Mouse (Mus musculus): Measurements from ENCODE around the gene Plpp7. TPM values are rescaled to one million over a fixed set of nuclear protein-coding genes. Genes with fewer than 3 reads are reported as not detected.
A peak's percentile ranks its signal among the peaks of the same experiment; 100 is the strongest.

Plpp7 gene
- polyA plus RNA-seq, 1 experiment, result 2.6 TPM

DNA sequence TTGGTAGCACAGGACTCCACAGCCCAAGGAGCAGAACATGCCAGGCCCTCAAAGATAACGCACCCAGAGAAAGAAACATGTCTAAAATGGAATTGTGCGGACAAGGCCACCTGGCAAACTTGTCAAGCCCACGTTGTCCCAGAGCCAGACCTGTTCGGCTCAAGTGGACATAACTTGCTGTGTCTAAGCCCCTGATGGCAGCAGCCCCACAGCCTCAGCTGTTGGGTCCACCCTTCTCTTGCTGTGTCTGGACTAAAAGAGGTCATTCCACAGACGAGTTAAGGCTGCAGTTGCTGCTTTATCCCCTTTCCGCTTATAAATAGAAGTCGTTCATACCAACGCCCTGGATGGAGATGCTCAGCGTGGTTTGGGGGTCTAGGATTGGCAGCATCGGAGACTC lies 38.8 kb upstream of the Plpp7 start:
- H3K27ac ChIP-seq (ENCODE audit: insufficient read depth, low read length), result peak overlapping the region; percentile 93
- DNase-seq (ENCODE audit: low read depth in 1 of 2, low spot score in 2 of 2), result no peak
- peaks cover 9% of the 10 kb centered on the region for H3K36me3 ChIP-seq (ENCODE audit: control insufficient read depth, insufficient read depth, low read length)
- 91% methylated on average over 10 of the region's 10 CpGs for WGBS
- peaks cover 20% of the 10 kb centered on the region; the same call in 1 of the 2 replicates for H3K4me1 ChIP-seq (ENCODE audit: control insufficient read depth, insufficient read depth, insufficient read length)
- TF ChIP-seq CTCF (IDR thresholded peaks at IDR 0.05; ENCODE audit: extremely low read depth, insufficient read depth, insufficient read length, insufficient replicate concordance) (no peak), POLR2A (IDR thresholded peaks at IDR 0.05; ENCODE audit: low read depth, low read length) (no peak)
- no peaks in the 10 kb centered on the region for H3K27me3 ChIP-seq (ENCODE audit: control insufficient read depth, insufficient read depth, low read length)
- no peak overlapping the region for H3K4me3 ChIP-seq (ENCODE audit: extremely low read depth, insufficient read depth, insufficient read length)

DNA sequence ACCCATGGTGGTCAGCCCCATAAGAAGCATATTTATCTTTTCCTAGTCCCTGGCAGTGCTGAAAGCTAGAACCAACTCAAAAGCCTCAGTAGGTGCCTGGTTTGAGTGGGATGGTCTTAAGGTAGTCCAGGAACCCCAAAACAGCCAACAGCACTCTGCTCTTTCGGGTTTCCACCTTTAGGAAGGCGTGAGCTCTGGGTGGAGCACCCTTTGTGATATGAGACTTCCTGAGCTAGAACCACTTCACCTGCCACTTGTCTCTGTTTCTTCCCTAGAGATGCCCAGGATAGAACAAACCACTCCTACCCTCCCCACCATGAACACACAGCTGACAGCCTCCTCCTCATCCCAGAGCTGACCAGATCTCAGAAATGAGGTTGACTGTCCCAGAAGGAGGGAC lies 38.0 kb upstream of the Plpp7 start:
- WGBS, result 33% methylated on average over 2 of the region's 2 CpGs

GRCm38 (mm10) chr2:32057794-32058193 lies 37.5 kb upstream of the Plpp7 start:
- Histone ChIP-seq H3K27me3 (ENCODE audit: control insufficient read depth, insufficient read depth, low read length) (no peaks in the 10 kb centered on the region), H3K4me3 (ENCODE audit: extremely low read depth, insufficient read depth, insufficient read length) (no peak overlapping the region), H3K4me1 (ENCODE audit: control insufficient read depth, insufficient read depth, insufficient read length) (peaks cover 25% of the 10 kb centered on the region; the same call in 1 of the 2 replicates), H3K27ac (ENCODE audit: insufficient read depth, low read length) (peak overlapping the region; percentile 84), H3K36me3 (ENCODE audit: control insufficient read depth, insufficient read depth, low read length) (peaks cover 2% of the 10 kb centered on the region; the same call in 1 of the 2 replicates)
- WGBS, result 80% methylated on average over 4 of the region's 4 CpGs
- DNase-seq (ENCODE audit: low read depth in 1 of 2, low spot score in 2 of 2), result no peak
- TF ChIP-seq CTCF (IDR thresholded peaks at IDR 0.05; ENCODE audit: extremely low read depth, insufficient read depth, insufficient read length, insufficient replicate concordance), result no peak
- TF ChIP-seq POLR2A (IDR thresholded peaks at IDR 0.05; ENCODE audit: low read depth, low read length), result no peak

More for the DNA sequence above, 38.0 kb upstream of the Plpp7 start:
- Histone ChIP-seq H3K4me1 (ENCODE audit: control insufficient read depth, insufficient read depth, insufficient read length) (peaks cover 22% of the 10 kb centered on the region; the same call in 1 of the 2 replicates), H3K27me3 (ENCODE audit: control insufficient read depth, insufficient read depth, low read length) (no peaks in the 10 kb centered on the region), H3K4me3 (ENCODE audit: extremely low read depth, insufficient read depth, insufficient read length) (no peak overlapping the region), H3K36me3 (ENCODE audit: control insufficient read depth, insufficient read depth, low read length) (peaks cover 6% of the 10 kb centered on the region), H3K27ac (ENCODE audit: insufficient read depth, low read length) (peak overlapping the region; percentile 93)
- no peak for DNase-seq (ENCODE audit: low read depth in 1 of 2, low spot score in 2 of 2)
- no peak for TF ChIP-seq POLR2A (IDR thresholded peaks at IDR 0.05; ENCODE audit: low read depth, low read length)
- no peak for TF ChIP-seq CTCF (IDR thresholded peaks at IDR 0.05; ENCODE audit: extremely low read depth, insufficient read depth, insufficient read length, insufficient replicate concordance)

DNA sequence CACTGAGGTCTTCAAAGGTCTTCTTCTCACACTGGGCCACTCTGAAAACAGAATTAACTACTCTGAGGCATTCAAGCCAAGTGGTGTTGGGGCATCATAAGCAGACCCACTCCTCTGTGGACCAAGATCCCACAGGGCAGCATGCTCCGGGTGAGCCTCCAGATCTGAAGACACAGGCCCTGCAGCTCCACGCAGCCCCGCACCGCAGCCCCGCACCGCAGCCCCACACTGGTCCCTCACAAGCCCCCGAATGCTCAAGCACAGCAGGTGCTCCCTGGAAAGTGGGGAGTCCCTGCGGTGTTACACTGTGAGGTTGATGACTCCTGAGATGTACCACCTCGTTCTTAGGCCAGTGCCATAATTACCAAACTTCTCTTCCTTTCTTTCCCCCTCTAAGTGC lies 37.1 kb upstream of the Plpp7 start:
- Histone ChIP-seq H3K4me3 (ENCODE audit: extremely low read depth, insufficient read depth, insufficient read length) (no peak overlapping the region), H3K27ac (ENCODE audit: insufficient read depth, low read length) (peak overlapping the region; percentile 84), H3K4me1 (ENCODE audit: control insufficient read depth, insufficient read depth, insufficient read length) (peaks cover 29% of the 10 kb centered on the region; the same call in 1 of the 2 replicates), H3K36me3 (ENCODE audit: control insufficient read depth, insufficient read depth, low read length) (peaks cover 2% of the 10 kb centered on the region; the same call in 1 of the 2 replicates), H3K27me3 (ENCODE audit: control insufficient read depth, insufficient read depth, low read length) (no peaks in the 10 kb centered on the region)
- TF ChIP-seq CTCF (IDR thresholded peaks at IDR 0.05; ENCODE audit: extremely low read depth, insufficient read depth, insufficient read length, insufficient replicate concordance) (no peak), POLR2A (IDR thresholded peaks at IDR 0.05; ENCODE audit: low read depth, low read length) (no peak)
- 86% methylated on average over 9 of the region's 9 CpGs for WGBS
- DNase-seq (ENCODE audit: low read depth in 1 of 2, low spot score in 2 of 2), result no peak

DNA sequence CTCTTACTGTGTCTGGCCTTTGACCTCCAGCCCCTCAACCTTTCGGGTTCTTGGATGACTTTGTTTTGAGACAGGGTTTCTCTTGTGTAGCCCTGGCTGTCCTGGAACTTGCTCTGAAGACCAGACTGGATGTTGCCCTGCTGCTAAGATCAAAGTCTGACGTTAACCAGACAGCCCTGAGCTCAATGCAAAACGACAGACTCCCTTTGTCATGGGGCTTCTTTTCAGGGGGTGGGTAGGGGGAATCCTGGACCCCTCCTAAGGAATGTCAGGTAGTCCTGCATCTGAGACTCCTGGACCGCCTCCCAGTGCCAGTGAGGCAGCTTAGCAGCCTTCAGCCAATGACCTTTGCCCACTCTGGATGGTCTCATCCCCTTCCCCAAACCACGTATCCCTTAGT lies 36.6 kb upstream of the Plpp7 start:
- no peaks in the 10 kb centered on the region for H3K27me3 ChIP-seq (ENCODE audit: control insufficient read depth, insufficient read depth, low read length)
- no peak overlapping the region for H3K4me3 ChIP-seq (ENCODE audit: extremely low read depth, insufficient read depth, insufficient read length)
- no peak for DNase-seq (ENCODE audit: low read depth in 1 of 2, low spot score in 2 of 2)
- no peak for TF ChIP-seq CTCF (IDR thresholded peaks at IDR 0.05; ENCODE audit: extremely low read depth, insufficient read depth, insufficient read length, insufficient replicate concordance)
- no peak for TF ChIP-seq POLR2A (IDR thresholded peaks at IDR 0.05; ENCODE audit: low read depth, low read length)
- no peaks in the 10 kb centered on the region for H3K36me3 ChIP-seq (ENCODE audit: control insufficient read depth, insufficient read depth, low read length)
- WGBS, result 70% methylated on average over 5 of the region's 5 CpGs
- peaks cover 33% of the 10 kb centered on the region; the same call in 1 of the 2 replicates for H3K4me1 ChIP-seq (ENCODE audit: control insufficient read depth, insufficient read depth, insufficient read length)
- H3K27ac ChIP-seq (ENCODE audit: insufficient read depth, low read length), result peak overlapping the region; percentile 84; the same call in 1 of the 2 replicates

DNA sequence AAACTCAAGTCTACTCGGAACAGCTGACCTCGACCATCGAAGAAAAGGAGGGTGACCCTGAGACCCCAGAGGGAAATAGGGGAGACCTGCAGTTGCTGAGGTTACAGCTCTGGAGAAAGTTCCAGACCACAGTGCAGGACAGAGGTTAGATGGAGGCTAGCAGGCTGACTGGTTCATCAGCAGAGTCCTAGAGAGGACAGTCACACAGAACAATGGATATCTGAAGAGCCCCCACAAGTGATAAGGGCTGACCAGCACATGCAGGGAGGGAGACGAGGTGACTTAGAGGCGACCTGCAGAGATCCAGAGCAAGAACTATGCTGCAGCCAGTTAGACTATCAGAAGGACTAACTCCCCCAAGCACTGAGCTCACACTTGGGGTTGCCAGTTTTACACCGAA lies 35.7 kb upstream of the Plpp7 start:
- WGBS, result 77% methylated on average over 6 of the region's 6 CpGs
- no peak for DNase-seq (ENCODE audit: low read depth in 1 of 2, low spot score in 2 of 2)
- Histone ChIP-seq H3K4me1 (ENCODE audit: control insufficient read depth, insufficient read depth, insufficient read length) (peaks cover 38% of the 10 kb centered on the region; the same call in 1 of the 2 replicates), H3K4me3 (ENCODE audit: extremely low read depth, insufficient read depth, insufficient read length) (no peak overlapping the region), H3K27ac (ENCODE audit: insufficient read depth, low read length) (peak overlapping the region; percentile 62), H3K27me3 (ENCODE audit: control insufficient read depth, insufficient read depth, low read length) (no peaks in the 10 kb centered on the region), H3K36me3 (ENCODE audit: control insufficient read depth, insufficient read depth, low read length) (no peaks in the 10 kb centered on the region)
- no peak for TF ChIP-seq CTCF (IDR thresholded peaks at IDR 0.05; ENCODE audit: extremely low read depth, insufficient read depth, insufficient read length, insufficient replicate concordance)

DNA sequence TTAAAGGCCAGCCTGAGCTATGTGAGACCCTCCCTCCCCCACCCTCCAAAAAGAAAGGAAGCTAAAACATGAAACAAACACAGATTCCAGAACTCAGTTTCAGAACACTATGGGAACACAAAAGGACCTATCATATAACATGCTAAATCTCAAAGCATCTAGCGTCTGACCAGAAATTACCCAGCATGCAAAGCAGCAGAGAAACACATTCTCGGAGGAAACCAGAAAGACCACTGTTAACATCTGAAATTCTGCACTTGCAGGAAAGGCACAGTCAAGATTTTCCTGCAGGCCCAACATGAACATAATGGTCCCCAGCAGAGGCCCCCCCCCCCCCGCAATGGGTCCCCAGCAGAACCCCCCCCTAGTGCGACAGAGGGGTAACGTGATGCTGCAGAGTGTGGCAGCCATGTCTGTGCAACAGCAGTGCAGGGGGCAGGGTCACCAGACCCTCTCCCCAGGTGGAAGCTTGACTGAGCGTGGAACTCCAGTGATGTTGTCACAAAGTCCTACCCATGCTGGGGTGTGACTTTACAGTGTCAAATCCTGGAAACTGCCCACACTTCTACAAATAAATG lies 35.0 kb upstream of the Plpp7 start:
- no peaks in the 10 kb centered on the region for H3K36me3 ChIP-seq (ENCODE audit: control insufficient read depth, insufficient read depth, low read length)
- WGBS, result 51% methylated on average over 6 of the region's 6 CpGs
- no peak for TF ChIP-seq CTCF (IDR thresholded peaks at IDR 0.05; ENCODE audit: extremely low read depth, insufficient read depth, insufficient read length, insufficient replicate concordance)
- no peak for TF ChIP-seq POLR2A (IDR thresholded peaks at IDR 0.05; ENCODE audit: low read depth, low read length)
- no peak for DNase-seq (ENCODE audit: low read depth in 1 of 2, low spot score in 2 of 2)
- H3K4me1 ChIP-seq (ENCODE audit: control insufficient read depth, insufficient read depth, insufficient read length), result peaks cover 42% of the 10 kb centered on the region; the same call in 1 of the 2 replicates
- peak overlapping the region; percentile 68 for H3K27ac ChIP-seq (ENCODE audit: insufficient read depth, low read length)
- no peaks in the 10 kb centered on the region for H3K27me3 ChIP-seq (ENCODE audit: control insufficient read depth, insufficient read depth, low read length)
- no peak overlapping the region for H3K4me3 ChIP-seq (ENCODE audit: extremely low read depth, insufficient read depth, insufficient read length)
